Mouse (Mus musculus): Measurements from ENCODE around the gene Map3k19. TPM values are rescaled to one million over a fixed set of nuclear protein-coding genes. Genes with fewer than 3 reads are reported as not detected.

Gene Map3k19
- total RNA-seq (2022): under 1 TPM in 2 of 4 experiments, not detected in 2; 0.09 to 0.14 TPM

GRCm38 (mm10) chr1:127854486-127855222 lies at the start of gene Map3k19:
TSS of gene Map3k19 (minus strand) at chr1:127855031.
- no peak for DNase-seq (ENCODE audit: low spot score)

- DNase-seq (ENCODE audit: low spot score): no peak
Observed at GRCm38 (mm10) chr1:127899401-127899800, 44.6 kb upstream of the Map3k19 start.

DNA sequence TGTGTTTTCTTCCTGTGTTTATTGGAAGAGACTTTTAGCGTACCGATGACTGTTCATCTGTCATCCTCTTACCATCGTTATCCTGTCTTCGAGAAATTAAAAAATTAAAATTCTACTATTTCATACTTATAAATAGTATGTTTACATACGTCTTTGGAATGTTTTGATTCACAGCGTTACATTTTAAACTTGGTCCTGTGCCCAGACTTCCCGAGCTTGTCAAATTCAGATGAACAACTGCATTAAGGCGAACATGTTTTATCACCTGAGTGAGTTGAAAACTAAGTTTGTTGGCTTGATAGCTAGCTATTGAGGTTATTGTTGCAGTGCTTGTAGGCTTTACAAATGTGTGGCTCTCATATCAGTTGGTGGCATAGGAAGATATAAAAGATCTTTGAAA lies 14.4 kb upstream of the Map3k19 start:
- DNase-seq (ENCODE audit: low spot score): no peak

DNA sequence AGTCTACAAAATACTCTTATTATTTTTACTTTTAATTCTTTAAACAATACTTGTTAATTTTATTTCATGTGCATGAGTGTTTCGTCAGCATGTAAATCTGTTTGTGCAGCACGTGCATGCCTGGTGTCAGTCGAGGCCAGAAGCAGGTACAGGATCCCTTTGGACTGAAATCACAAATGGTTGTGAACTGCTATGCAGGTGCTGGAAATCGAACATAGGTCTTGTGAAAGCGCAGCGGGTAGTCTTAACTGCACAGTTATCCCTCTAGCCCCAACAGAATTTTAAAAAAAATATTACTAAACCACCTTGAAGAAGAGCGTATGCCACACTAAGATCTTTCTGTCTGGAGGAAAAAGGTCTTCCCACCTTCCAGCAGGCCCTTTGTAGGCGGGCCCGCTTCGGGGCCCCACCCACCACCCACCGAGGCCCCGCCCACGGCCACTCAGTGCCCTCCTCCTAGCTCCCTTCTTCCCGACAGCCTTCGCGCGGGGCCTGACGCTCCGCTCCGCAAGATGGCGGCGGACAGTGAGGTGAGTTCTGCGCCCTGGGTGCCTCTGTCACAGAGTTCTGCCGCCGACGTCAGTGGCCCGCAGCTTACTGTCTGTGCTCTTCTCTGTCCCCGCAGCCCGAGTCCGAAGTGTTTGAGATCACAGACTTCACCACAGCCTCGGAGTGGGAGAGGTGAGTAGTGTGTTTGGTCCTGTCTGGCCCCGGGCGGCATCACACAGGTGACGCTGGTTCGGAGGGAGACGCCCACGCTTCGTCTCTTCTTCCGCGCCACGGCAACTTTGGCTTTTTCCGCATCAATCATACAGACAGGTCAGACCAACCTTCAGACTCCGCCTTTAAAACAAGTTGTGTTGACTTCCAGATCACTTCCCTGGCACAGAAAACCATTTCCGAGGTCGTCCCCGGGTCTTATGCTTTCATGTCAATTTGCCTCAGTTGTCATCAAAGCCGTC lies 13.8 kb upstream of the Map3k19 start, which contains the start of gene Rab3gap1:
Gene Rab3gap1, plus strand, starts transcription at position 474 of the 962 bp plus-strand sequence.
- DNase-seq (ENCODE audit: low spot score): peak; percentile 87

- no peak for DNase-seq (ENCODE audit: low spot score)
Observed at GRCm38 (mm10) chr1:127863806-127864205, 9.0 kb upstream of the Map3k19 start.

GRCm38 (mm10) chr1:127861900-127862299 lies 7.1 kb upstream of the Map3k19 start:
- DNase-seq (ENCODE audit: low spot score): no peak

DNA sequence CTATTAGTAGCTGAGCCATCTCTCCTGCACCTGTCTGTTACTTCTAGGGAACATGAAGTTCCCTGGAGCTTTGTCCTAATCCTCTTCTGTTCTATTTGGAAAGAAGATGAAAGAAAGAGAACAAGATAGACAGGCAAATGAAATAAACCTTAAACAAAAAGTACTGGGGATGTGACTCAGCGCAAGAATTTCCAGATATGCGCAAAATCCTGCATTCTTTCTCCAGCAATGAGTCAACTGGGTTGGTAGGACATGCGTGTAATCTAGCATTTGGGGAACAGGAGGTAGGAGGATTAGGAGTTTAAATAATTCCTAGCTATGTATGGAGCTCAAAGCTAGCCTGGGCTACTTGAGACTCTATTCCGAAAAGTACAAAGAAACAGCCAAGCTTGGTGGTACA lies 5.7 kb upstream of the Map3k19 start:
- no peak for DNase-seq (ENCODE audit: low spot score)

- DNase-seq (ENCODE audit: low spot score): no peak
Observed at GRCm38 (mm10) chr1:127859799-127860400, 5.1 kb upstream of the Map3k19 start.

DNA sequence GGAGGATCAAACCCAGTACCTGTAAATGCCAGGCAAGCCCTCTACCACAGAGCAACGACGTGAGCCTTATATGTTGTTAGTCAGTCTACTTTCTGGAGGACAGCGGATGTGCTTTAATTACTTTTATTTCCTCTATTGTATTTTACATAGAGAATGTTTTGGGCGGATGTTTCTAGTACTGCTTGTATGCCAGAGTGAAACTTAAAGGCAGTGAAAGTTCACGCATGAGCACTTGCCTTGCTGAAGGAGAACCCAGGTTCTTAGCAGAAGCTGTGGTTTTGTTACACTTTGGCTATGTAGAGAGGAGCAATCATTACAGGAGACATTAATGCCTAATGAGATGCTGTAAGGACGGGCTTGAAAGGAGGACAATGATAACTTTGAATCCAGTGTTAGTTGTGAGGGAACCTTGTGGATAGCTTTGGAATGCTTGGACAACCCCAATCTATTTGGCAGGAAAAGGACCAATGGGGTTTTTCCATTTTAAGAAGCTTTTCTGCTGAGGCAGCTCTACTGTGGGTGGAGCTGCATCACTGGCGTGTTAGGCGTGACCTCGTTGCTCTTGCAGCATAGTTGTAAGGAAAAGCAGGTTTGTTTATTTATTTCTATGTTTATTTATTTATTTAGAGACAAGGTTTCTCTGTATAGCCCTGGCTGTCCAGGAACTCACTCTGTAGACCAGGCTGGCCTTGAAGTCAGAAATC lies 4.3 kb upstream of the Map3k19 start:
- no peak for DNase-seq (ENCODE audit: low spot score)

DNA sequence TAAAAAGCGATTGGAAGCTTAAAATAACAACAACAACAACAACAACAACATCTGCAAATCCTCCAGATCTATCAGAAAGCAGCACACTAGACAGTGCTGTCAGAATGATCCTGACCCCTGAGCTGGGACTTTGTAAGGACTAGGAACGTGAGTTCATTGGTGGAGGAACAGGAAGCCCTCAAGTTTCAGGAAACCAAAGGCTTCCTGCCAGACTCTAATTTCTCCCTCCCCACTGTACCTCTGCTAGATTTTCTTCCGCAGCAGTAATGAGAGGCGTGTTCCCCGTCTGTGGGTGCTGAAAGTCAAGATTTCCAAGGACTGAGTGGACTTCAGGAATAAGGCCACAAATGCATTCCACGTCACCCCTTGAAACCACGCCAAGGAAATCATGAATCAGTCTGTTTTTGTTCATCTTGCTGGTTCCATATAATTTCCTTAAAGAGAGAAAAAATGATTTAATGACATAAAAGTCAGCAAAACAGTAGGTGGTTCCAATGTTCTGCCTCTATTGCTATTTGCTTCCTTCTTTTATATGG lies 4.7 kb downstream of the Map3k19 start:
- DNase-seq (ENCODE audit: low spot score): peak; percentile 19

DNA sequence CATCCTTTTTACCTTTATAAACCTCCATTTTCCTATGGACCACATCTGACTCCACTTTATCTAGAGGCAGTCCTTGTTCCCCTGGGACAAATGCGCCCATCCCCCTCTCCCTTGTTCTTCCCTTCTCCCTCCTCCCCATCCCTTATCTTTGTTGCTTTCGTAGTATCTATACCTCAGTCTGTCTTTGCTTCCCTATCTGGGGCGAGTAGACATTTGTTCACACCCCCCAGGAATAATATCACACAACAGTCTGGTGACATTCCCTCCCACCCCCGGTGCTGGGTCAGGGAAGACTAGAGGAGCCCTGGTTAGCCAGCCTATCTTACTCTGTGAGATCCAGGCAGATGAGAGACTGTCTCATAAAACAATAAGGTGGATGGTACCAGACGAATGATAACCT lies 9.4 kb downstream of the Map3k19 start:
- no peak for DNase-seq (ENCODE audit: low spot score)

- DNase-seq (ENCODE audit: low spot score): no peak
Observed at GRCm38 (mm10) chr1:127838602-127839001, 16.2 kb downstream of the Map3k19 start.

DNA sequence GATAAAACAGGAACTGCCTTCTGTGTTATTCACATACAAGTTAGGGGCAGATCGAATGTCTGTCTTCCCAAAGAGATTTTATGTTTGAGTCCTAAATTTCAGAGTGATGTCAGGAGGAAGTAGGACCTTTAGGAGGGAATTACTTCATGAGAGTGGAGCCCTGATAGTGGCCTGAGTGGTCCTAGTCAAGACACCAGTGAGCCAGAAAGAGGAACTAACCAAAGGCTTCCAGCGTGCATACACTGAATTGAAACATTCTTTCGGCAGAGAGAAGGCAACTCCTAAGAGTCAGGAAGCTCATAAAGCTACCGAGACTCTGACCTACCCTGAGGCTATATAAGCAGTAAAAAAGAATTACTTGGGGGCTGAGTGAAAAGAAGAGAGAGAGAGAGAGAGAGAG lies 18.2 kb downstream of the Map3k19 start:
- DNase-seq (ENCODE audit: low spot score): no peak

GRCm38 (mm10) chr1:127834202-127834601 lies 20.6 kb downstream of the Map3k19 start:
- DNase-seq (ENCODE audit: low spot score): no peak

DNA sequence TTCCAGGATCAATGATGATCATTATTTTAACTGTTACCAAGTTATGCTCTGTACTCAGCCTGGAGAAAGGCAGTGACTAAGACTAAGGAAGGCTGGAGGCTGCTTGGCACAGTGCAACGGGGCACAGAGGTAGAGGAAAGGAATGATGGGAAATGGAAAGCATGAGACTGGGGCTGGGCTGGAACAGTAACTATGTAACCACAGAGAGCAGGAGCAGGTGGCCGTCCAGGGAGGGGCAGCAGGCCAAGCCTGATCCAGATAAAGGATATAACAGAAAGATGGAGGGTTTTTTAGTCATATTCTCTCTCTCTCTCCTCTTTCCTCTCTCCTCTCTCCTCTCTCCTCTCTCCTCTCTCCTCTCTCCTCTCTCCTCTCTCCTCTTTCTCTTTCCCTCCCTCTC lies 21.1 kb downstream of the Map3k19 start:
- no peak for DNase-seq (ENCODE audit: low spot score)

DNA sequence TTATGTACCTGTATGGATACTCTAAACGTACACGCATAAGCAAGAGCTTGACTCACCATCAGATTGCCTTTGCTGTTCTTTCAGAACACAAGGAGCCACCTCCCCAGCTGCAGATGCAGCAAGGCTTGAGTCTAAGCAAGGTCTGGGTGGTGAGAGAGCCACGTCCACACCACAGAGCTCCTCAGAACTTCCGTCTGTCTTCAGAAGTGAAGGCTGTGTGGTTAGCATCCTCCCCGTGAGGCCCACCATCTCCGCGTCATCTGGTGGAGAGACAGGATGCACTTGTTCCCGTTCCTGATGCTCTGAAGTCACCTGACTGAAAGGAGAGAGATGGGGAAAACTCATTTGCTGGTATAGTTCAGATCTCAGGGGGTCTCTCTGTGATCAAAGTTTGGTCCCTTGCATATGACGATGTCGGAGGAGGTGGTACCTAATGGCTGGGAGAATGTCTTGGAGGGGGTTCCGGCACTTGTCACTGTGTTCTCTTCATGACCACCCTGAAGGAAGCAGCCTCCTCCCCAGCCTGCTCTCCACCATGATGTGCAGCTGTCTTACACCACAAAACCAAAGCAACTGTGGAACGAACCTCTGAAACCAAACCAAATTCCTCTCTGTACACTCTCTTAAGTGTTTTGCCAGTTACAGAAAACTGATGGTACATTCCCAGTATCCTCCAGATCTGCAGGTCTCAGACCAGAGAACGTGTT lies 24.5 kb downstream of the Map3k19 start:
- DNase-seq (ENCODE audit: low spot score): no peak

DNA sequence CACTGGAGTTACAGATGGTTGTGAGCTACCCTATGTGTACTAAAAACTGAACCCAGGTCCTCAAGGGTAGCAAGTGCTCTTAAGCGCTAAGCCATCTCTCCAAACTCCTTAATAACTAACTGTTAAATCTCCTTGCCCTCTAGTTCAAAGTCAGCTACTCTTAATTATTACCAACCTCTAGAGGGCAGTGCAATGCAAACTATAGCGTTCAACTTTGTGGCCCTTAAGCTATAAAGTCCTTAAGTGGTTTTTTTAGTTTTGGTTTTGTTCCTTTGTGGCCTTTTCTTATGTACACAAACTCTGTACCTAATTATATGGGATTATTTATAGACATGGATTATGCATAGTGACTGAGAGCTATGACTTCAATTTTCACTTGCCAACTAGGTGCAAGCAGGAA lies 27.5 kb downstream of the Map3k19 start:
- peak; percentile 63 for DNase-seq (ENCODE audit: low spot score)

- DNase-seq (ENCODE audit: low spot score): no peak
Observed at GRCm38 (mm10) chr1:127816381-127816780, 38.5 kb downstream of the Map3k19 start.

GRCm38 (mm10) chr1:127812929-127813328 lies 41.9 kb downstream of the Map3k19 start:
- no peak for DNase-seq (ENCODE audit: low spot score)

GRCm38 (mm10) chr1:127808671-127809070 lies 46.2 kb downstream of the Map3k19 start:
- no peak for DNase-seq (ENCODE audit: low spot score)

GRCm38 (mm10) chr1:127802916-127803315 lies 51.9 kb downstream of the Map3k19 start:
- DNase-seq (ENCODE audit: low spot score): no peak
